27 mouse cellular contexts compared by ENCODE assay signal in the genomic region with DNA sequence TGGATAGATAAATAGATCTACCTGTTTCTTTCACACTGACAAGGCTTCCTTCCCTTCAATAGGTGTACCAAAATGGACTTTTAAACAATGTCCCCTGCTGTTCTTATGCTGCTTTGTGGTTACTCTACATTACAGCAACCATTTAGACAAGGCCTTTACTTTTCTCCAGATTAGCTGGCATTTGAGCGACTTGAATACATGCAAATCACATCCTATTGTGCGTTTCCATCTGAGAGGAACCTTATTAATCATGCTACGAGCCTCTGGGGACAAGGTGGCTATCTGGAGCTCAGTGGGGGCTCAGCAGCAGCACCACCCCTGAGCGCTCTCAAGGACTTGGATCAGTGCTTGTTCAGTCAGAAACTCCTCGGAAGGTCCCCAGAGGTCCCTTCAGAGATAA.
DNase-seq lines count a peak whose midpoint lies in the region; ATAC-seq and TF ChIP-seq lines count a peak whose summit lies in the region.
"Had no signal": no experiment of that assay in that cellular context is flagged by ENCODE, and none has a peak within 500 bp of the region (broad histone marks: within the 10 kb centered on the region; RNA-seq: fewer than 3 reads in every experiment).

No protein-coding gene starts in this region.

- TF ChIP-seq POLR2A in brain, embryonic 14.5 days (IDR thresholded peaks at IDR 0.05; ENCODE audit: borderline replicate concordance, extremely low read depth, insufficient read depth, insufficient read length, poor library complexity, severe bottlenecking): no peak

- 0 out of 2 replicates have a peak, but pooled peaks cover 5% of the 10 kb centered on the region for H3K4me1 ChIP-seq in intestine, embryonic 14.5 days (replicated peaks; ENCODE audit: control insufficient read depth, insufficient read depth, low read length)
- H3K4me1 ChIP-seq in intestine, postnatal 0 days (replicated peaks; ENCODE audit: control insufficient read depth, insufficient read depth, low read length): no peaks in the 10 kb centered on the region
- H3K4me1 ChIP-seq in neural tube, embryonic 13.5 days (replicated peaks): peaks cover 23% of the 10 kb centered on the region
- peaks cover 18% of the 10 kb centered on the region for H3K4me1 ChIP-seq in neural tube, embryonic 15.5 days

- WGBS in intestine, embryonic 14.5 days: 80% methylated on average over 5 of the region's 5 CpGs
- 87% methylated on average over 5 of the region's 5 CpGs for WGBS in intestine, postnatal 0 days
- WGBS in neural tube, embryonic 13.5 days: 36% methylated on average over 5 of the region's 5 CpGs
- 29% methylated on average over 5 of the region's 5 CpGs for WGBS in neural tube, embryonic 15.5 days

- H3K27ac ChIP-seq in intestine, embryonic 14.5 days (ENCODE audit: low read depth): no peak overlapping the region
- H3K27ac ChIP-seq in intestine, postnatal 0 days (ENCODE audit: low read depth, low read length): no peak overlapping the region
- 0 out of 2 replicates have a peak overlapping the region, but pooled peaks have one; percentile 28 for H3K27ac ChIP-seq in neural tube, embryonic 13.5 days (replicated peaks)
- H3K27ac ChIP-seq in neural tube, embryonic 15.5 days (replicated peaks): no peak overlapping the region
- H3K27ac ChIP-seq: embryonic facial prominence, embryonic 10.5 days; embryonic facial prominence, embryonic 13.5 days; forebrain, embryonic 12.5 days; forebrain, embryonic 15.5 days; gastrocnemius, adult 2 months; heart, embryonic 13.5 days; hindbrain, embryonic 13.5 days had no signal

- no peak for ATAC-seq in intestine, embryonic 14.5 days (replicated peaks; ENCODE audit: low FRiP score, low TSS enrichment, low read depth)
- no peak for ATAC-seq in intestine, postnatal 0 days
- ATAC-seq in neural tube, embryonic 13.5 days (ENCODE audit: low read depth): no peak
- ATAC-seq in neural tube, embryonic 15.5 days (ENCODE audit: low FRiP score): no peak
- ATAC-seq: CD4-positive, CD25-positive, alpha-beta regulatory T cell, adult 4 months; forebrain, embryonic 15.5 days; hindbrain, embryonic 16.5 days; intestine, embryonic 16.5 days had no signal

- H3K9me3 ChIP-seq in intestine, embryonic 14.5 days (ENCODE audit: control insufficient read depth, low read length): no peaks in the 10 kb centered on the region
- H3K9me3 ChIP-seq in intestine, postnatal 0 days (ENCODE audit: control insufficient read depth): no peaks in the 10 kb centered on the region
- no peaks in the 10 kb centered on the region for H3K9me3 ChIP-seq in neural tube, embryonic 13.5 days
- no peaks in the 10 kb centered on the region for H3K9me3 ChIP-seq in neural tube, embryonic 15.5 days (replicated peaks)
- H3K9me3 ChIP-seq: embryonic facial prominence, embryonic 10.5 days; embryonic facial prominence, embryonic 13.5 days; forebrain, embryonic 12.5 days; forebrain, embryonic 15.5 days; heart, embryonic 13.5 days; hindbrain, embryonic 13.5 days had no signal

- H3K9ac ChIP-seq in intestine, embryonic 14.5 days (ENCODE audit: low read length): no peak overlapping the region
- H3K9ac ChIP-seq in intestine, postnatal 0 days (ENCODE audit: low read depth, low read length): no peak overlapping the region
- no peak overlapping the region for H3K9ac ChIP-seq in neural tube, embryonic 13.5 days
- no peak overlapping the region for H3K9ac ChIP-seq in neural tube, embryonic 15.5 days (replicated peaks)
- H3K9ac ChIP-seq: embryonic facial prominence, embryonic 13.5 days; forebrain, embryonic 12.5 days; forebrain, embryonic 15.5 days; heart, embryonic 13.5 days; hindbrain, embryonic 13.5 days had no signal

- TF ChIP-seq CTCF in intestine, postnatal 0 days (IDR thresholded peaks at IDR 0.05; ENCODE audit: low read depth): no peak
- TF ChIP-seq CTCF in brain, embryonic 14.5 days (IDR thresholded peaks at IDR 0.05; ENCODE audit: borderline replicate concordance, extremely low read depth, insufficient read depth, insufficient read length): no peak

- no peaks in the 10 kb centered on the region for H3K27me3 ChIP-seq in intestine, embryonic 14.5 days (replicated peaks; ENCODE audit: control insufficient read depth, insufficient read depth, low read length)
- no peaks in the 10 kb centered on the region for H3K27me3 ChIP-seq in intestine, postnatal 0 days (replicated peaks; ENCODE audit: control insufficient read depth, insufficient read depth, low read length)
- H3K27me3 ChIP-seq in neural tube, embryonic 13.5 days: no peaks in the 10 kb centered on the region
- no peaks in the 10 kb centered on the region for H3K27me3 ChIP-seq in neural tube, embryonic 15.5 days (replicated peaks)
- H3K27me3 ChIP-seq: forebrain, embryonic 12.5 days; forebrain, embryonic 15.5 days; heart, embryonic 13.5 days; hindbrain, embryonic 13.5 days had no signal

- DNase-seq in intestine, embryonic 14.5 days (ENCODE audit: low spot score): peak; percentile 18
- DNase-seq in brain, embryonic 14.5 days (ENCODE audit: low read depth): peak; percentile 48
- no peak for DNase-seq in frontal cortex, postnatal 25 days (ENCODE audit: low spot score in 2 of 2)
- DNase-seq: adrenal gland, postnatal 10 days; cerebellum, adult 11-12 months; cerebellum, adult 8-10 months; cerebellum, postnatal 10 days; cerebellum, postnatal 36 days; embryo, embryonic 11 days; gastrocnemius, adult 2 months; gastrocnemius, postnatal 14 days; heart, adult 18-20 months; heart, postnatal 14 days; heart, postnatal 4 days had no signal

- no peak overlapping the region for H3K4me2 ChIP-seq in intestine, embryonic 14.5 days (ENCODE audit: low read length)
- no peak overlapping the region for H3K4me2 ChIP-seq in intestine, postnatal 0 days (replicated peaks; ENCODE audit: low read depth)
- no peak overlapping the region for H3K4me2 ChIP-seq in neural tube, embryonic 13.5 days
- no peak overlapping the region for H3K4me2 ChIP-seq in neural tube, embryonic 15.5 days
- H3K4me2 ChIP-seq: embryonic facial prominence, embryonic 13.5 days; forebrain, embryonic 12.5 days; forebrain, embryonic 15.5 days; heart, embryonic 13.5 days; hindbrain, embryonic 13.5 days had no signal

- H3K4me3 ChIP-seq in intestine, embryonic 14.5 days (ENCODE audit: low read depth, low read length): no peak overlapping the region
- H3K4me3 ChIP-seq in intestine, postnatal 0 days (ENCODE audit: low read depth, low read length): no peak overlapping the region
- H3K4me3 ChIP-seq in neural tube, embryonic 13.5 days: no peak overlapping the region
- H3K4me3 ChIP-seq in neural tube, embryonic 15.5 days (replicated peaks): no peak overlapping the region
- H3K4me3 ChIP-seq: embryonic facial prominence, embryonic 10.5 days; embryonic facial prominence, embryonic 13.5 days; erythroblast, embryonic 14.5 days; forebrain, embryonic 12.5 days; forebrain, embryonic 15.5 days; gastrocnemius, adult 2 months; heart, embryonic 13.5 days; hindbrain, embryonic 13.5 days had no signal

- no peaks in the 10 kb centered on the region for H3K36me3 ChIP-seq in intestine, embryonic 14.5 days (ENCODE audit: control insufficient read depth, insufficient read depth, low read length)
- H3K36me3 ChIP-seq in intestine, postnatal 0 days (ENCODE audit: control insufficient read depth, insufficient read depth): no peaks in the 10 kb centered on the region
- H3K36me3 ChIP-seq in neural tube, embryonic 13.5 days: no peaks in the 10 kb centered on the region
- H3K36me3 ChIP-seq in neural tube, embryonic 15.5 days: no peaks in the 10 kb centered on the region
- H3K36me3 ChIP-seq: embryonic facial prominence, embryonic 13.5 days; forebrain, embryonic 12.5 days; forebrain, embryonic 15.5 days; heart, embryonic 13.5 days; hindbrain, embryonic 13.5 days had no signal

Comparison
In these comparisons a context has a peak if more than half of its experiments do, and no peak if none do; other contexts are left out.
1. DNase-seq: peak in intestine, embryonic 14.5 days (single experiment) and brain, embryonic 14.5 days (single experiment); none in frontal cortex, postnatal 25 days (0 of 2).